Mouse (Mus musculus): ENCODE data around the gene Hsf5. TPM values are rescaled to one million over a fixed set of nuclear protein-coding genes. Genes with fewer than 3 reads are reported as not detected.

The Hsf5 gene
- polyA plus RNA-seq, 1 experiment from 2014 or later, result 0.31 TPM

DNA sequence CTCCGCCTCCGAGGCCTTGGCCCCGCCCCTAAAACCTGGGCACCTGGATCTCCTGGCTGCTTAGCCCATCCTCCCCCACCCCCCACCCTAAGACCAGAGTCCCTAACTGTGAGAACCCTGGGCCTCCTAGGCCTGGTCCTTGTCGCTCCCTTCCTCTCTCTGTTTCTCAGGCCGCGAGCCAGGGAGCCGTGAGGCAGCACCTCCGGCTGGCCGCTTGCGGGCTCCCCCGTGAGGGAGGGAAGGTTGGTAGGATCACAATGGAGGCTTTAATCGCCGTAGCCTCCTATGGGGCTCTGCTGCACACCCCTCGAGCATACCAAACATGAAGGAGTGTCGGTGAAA lies 24.6 kb upstream of the Hsf5 start:
- Histone ChIP-seq H3K9ac (peak overlapping the region; percentile 77), H3K4me3 (peak overlapping the region; percentile 72), H3K27me3 (no peaks in the 10 kb centered on the region), H3K36me3 (peaks cover 14% of the 10 kb centered on the region), H3K4me1 (peaks cover 53% of the 10 kb centered on the region), H3K4me2 (replicated peaks) (peak overlapping the region; percentile 79), H3K9me3 (no peaks in the 10 kb centered on the region), H3K27ac (peak overlapping the region; percentile 93)
- no peak; the same call in 1 of the 2 replicates for ATAC-seq (ENCODE audit: insufficient number of reproducible peaks, insufficient read depth, low FRiP score, low TSS enrichment)
- under 1% methylated on average over 15 of the region's 15 CpGs for WGBS

DNA sequence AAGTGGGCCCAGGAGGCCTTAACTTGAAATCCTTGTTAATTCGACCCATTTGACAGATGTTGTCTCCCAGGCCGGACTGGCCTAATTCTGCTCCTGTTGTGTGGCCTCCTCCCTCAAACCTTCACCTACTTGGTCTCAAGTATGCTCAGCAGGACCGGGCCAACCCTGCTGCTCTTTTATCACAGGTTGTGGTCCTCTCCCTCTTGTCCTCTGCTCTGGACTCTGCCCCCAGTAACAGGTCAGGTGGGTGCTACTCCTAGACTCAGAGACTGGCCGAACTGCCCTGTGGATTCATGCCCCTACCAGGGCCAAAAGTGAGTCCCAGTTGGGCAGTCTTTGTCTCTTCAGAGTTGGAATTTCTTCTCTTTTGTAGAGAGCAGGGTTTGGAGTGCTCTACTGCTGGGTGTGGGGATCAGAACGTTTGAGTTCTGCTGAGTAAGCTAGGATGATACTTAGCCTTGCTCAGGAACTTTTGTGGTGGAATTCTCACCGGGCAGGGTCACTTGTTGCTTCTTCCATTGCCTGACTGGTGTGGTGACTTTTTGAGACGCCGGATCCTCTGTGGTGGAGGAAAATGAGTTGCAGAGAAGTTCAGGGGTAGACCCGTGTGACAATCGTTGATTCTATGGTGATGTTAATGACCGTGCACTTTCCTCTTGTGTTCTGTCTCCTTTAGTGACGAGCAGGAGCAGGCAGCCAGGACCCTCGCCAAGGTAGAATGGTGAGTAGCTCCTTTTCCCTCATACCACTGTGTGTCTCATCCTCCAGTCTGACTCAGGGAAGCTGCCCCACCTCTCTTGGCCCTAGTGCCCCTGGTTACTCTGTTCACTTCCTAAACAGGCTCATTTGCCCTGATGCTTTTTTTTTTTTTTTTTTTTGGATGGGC lies 24.0 kb upstream of the Hsf5 start:
- WGBS, result 37% methylated on average over 13 of the region's 13 CpGs
- Histone ChIP-seq H3K36me3 (peaks cover 20% of the 10 kb centered on the region), H3K27me3 (no peaks in the 10 kb centered on the region), H3K4me2 (replicated peaks) (peak overlapping the region; percentile 79), H3K9me3 (no peaks in the 10 kb centered on the region), H3K4me1 (peaks cover 53% of the 10 kb centered on the region), H3K9ac (peak overlapping the region; percentile 77), H3K27ac (peak overlapping the region; percentile 93), H3K4me3 (peak overlapping the region; percentile 72)
- no peak for ATAC-seq (ENCODE audit: insufficient number of reproducible peaks, insufficient read depth, low FRiP score, low TSS enrichment)

DNA sequence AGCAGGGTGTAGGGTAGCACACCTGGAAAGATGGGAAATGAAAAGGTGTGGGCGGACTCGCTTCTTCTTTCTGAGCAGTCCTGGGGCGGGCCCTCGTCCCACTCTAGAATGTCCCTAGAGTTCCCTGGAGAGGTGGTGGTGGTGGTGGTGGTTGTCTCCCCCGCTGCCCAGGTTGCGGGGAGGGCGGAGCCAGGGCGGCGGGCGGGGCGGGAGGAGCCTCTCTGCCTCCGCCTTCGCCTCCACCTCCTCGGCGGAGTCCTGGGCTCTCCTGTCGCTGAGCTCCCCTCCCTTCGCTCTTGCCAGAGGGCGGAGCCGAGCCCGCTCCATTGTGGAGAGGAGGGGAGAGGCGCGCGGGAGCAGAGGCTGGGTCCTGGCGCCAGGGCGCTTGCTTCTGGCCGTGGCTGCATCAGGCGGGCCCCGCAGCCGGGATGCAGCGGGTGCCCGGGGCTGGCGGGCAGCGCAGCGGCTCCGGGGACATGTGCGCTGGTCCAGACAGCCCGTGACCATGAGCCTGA lies 21.6 kb upstream of the Hsf5 start:
- WGBS, result 2% methylated on average over 35 of the region's 37 CpGs
- Histone ChIP-seq H3K4me3 (peak overlapping the region; percentile 77), H3K4me2 (replicated peaks) (peak overlapping the region; percentile 87), H3K9me3 (no peaks in the 10 kb centered on the region), H3K9ac (peak overlapping the region; percentile 93), H3K27me3 (no peaks in the 10 kb centered on the region), H3K27ac (peak overlapping the region; percentile 87), H3K4me1 (peaks cover 40% of the 10 kb centered on the region), H3K36me3 (peaks cover 45% of the 10 kb centered on the region)
- peak; percentile 70 for ATAC-seq (ENCODE audit: insufficient number of reproducible peaks, insufficient read depth, low FRiP score, low TSS enrichment)

DNA sequence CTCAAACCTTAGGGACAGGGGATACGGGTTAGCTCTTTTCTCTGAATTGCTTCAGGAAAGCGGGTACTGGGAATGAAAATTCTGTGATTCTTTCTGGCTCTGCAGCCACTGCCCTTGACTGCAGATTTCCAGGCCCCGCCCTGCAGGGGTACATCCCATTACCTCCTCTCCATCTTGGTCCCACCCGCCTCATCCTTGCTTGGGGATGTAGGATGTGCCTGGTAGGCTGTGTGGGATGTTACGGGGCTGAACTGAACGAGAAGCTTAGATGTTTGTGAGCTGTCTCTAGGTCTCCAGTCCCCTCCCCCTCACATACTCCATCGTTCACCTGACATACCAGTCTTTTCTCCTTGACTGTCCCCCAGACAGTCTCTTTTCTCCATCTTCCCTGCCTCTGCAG lies 21.0 kb upstream of the Hsf5 start:
- peak overlapping the region; percentile 87 for H3K27ac ChIP-seq
- H3K4me1 ChIP-seq, result peaks cover 35% of the 10 kb centered on the region
- H3K9me3 ChIP-seq, result no peaks in the 10 kb centered on the region
- peak overlapping the region; percentile 87 for H3K4me2 ChIP-seq (replicated peaks)
- no peak for ATAC-seq (ENCODE audit: insufficient number of reproducible peaks, insufficient read depth, low FRiP score, low TSS enrichment)
- H3K36me3 ChIP-seq, result peaks cover 51% of the 10 kb centered on the region
- H3K4me3 ChIP-seq, result peak overlapping the region; percentile 77
- WGBS, result 7% methylated on average over 7 of the region's 7 CpGs
- peak overlapping the region; percentile 93 for H3K9ac ChIP-seq
- H3K27me3 ChIP-seq, result no peaks in the 10 kb centered on the region

DNA sequence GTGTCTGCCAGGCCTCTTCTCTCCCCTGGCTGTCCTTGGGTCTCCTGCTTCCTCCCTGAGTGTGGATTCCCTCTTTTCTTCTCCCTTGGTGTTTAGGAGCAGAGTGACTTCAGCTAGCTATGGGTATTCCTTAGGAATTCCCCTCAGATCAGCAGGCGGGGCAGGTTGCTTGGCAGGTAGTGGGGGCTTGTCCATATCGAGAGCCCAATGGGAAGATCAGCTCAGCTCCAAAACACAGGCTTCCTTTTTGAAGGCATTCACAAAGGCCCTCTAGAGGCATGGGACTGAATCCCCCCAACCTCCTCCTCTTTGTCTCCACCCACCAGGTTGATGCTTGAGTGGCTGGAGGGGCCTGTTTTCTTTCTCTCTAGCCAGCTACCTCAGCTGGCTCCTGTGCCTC lies 20.5 kb upstream of the Hsf5 start:
- WGBS, result 33% methylated on average over 2 of the region's 2 CpGs
- peaks cover 35% of the 10 kb centered on the region for H3K4me1 ChIP-seq

DNA sequence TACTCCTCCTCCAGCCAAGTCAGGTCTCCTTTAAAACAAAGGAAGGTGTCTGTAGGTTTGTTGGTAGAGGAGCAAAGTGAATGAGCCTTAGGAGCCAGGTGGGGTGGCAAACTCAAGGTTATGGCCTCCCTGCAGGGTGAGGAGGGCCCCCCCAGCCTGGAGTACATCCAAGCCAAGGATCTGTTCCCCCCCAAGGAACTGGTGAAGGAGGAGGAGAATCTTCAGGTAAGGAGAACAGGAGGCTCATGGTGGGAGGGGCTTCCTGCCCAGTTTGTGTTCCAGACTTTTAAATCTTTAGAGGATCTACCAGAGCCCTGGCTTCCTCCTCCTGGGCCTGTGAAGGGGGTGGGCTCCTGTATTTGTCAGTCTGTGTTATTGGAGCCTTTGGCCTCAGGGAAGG lies 19.9 kb upstream of the Hsf5 start:
- peak overlapping the region; percentile 87; the same call in 1 of the 2 replicates for H3K4me2 ChIP-seq (replicated peaks)
- no peak for ATAC-seq (ENCODE audit: insufficient number of reproducible peaks, insufficient read depth, low FRiP score, low TSS enrichment)
- H3K27me3 ChIP-seq, result no peaks in the 10 kb centered on the region
- no peaks in the 10 kb centered on the region for H3K9me3 ChIP-seq
- no peak overlapping the region for H3K4me3 ChIP-seq
- 0 out of 2 replicates have a peak overlapping the region, but pooled peaks have one; percentile 93 for H3K9ac ChIP-seq
- 0 out of 2 replicates have a peak overlapping the region, but pooled peaks have one; percentile 87 for H3K27ac ChIP-seq
- H3K4me1 ChIP-seq, result peaks cover 35% of the 10 kb centered on the region
- H3K36me3 ChIP-seq, result peaks cover 61% of the 10 kb centered on the region

More for the DNA sequence above, 20.5 kb upstream of the Hsf5 start:
- no peaks in the 10 kb centered on the region for H3K9me3 ChIP-seq
- H3K4me2 ChIP-seq (replicated peaks), result peak overlapping the region; percentile 87
- peak overlapping the region; percentile 77 for H3K4me3 ChIP-seq
- ATAC-seq (ENCODE audit: insufficient number of reproducible peaks, insufficient read depth, low FRiP score, low TSS enrichment), result no peak
- no peaks in the 10 kb centered on the region for H3K27me3 ChIP-seq
- H3K36me3 ChIP-seq, result peaks cover 56% of the 10 kb centered on the region
- 0 out of 2 replicates have a peak overlapping the region, but pooled peaks have one; percentile 87 for H3K27ac ChIP-seq
- peak overlapping the region; percentile 93 for H3K9ac ChIP-seq

DNA sequence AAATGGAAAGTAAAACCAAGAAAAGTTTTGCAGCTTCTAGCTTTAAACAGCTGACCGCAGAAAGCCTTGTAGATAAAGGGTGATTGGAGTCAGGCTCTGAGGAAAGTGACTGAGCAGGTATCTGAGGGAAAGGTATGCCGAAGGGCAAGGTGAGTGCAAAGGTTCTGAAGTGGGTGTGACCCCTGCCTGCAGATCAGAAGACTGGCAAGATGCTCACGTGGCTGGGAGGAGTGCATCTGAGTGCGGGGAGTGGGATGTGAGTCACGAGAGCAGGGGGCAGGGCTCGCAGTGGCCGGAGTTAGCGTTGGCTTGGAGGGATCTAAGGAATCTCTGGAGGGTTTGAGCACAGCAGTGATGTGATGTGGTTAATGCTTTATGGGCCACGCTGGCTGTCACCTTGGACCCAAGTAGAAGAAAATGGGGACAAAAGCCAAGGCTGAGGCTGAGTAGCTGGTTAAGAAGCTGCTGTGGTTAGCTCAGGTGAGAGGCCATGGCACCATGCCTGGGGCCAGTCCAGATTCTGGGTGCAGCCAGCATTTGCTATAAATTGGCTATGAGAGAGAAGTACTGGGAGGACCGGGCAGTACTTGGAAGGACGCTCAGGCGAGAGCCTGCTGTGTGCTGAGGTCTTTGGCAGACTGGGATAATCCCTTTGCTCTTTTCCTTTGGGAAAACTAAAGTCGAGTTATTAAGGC lies 17.4 kb upstream of the Hsf5 start:
- no peaks in the 10 kb centered on the region for H3K9me3 ChIP-seq
- no peak overlapping the region for H3K4me2 ChIP-seq (replicated peaks)
- peaks cover 76% of the 10 kb centered on the region for H3K36me3 ChIP-seq
- H3K4me1 ChIP-seq, result peaks cover 20% of the 10 kb centered on the region
- H3K4me3 ChIP-seq, result no peak overlapping the region
- H3K27me3 ChIP-seq, result no peaks in the 10 kb centered on the region
- no peak for ATAC-seq (ENCODE audit: insufficient number of reproducible peaks, insufficient read depth, low FRiP score, low TSS enrichment)
- WGBS, result 89% methylated on average over 13 of the region's 13 CpGs
- H3K9ac ChIP-seq, result no peak overlapping the region
- no peak overlapping the region for H3K27ac ChIP-seq

DNA sequence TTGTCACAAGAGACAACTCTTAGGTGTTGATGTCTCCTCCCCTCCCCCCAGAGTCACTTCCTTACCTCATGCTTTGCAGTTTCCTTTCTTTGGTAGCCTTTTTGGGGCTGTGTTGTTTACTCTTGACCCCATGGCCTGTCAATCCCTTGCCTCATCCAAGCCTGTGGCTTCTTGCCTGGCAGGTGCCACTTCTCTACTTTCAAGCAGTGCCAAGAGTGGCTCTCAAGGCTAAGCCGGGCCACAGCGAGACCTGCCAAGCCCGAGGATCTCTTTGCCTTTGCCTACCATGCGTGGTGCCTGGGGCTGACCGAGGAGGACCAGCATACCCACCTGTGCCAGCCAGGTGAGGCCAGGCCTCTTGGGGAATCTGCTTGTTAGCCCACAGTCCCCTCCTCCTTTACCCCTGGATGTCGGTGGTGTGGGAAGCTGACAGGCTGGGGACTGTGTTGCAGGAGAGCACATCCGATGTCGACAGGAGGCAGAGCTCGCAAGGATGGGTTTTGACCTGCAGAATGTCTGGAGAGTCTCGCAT lies 16.6 kb upstream of the Hsf5 start:
- Histone ChIP-seq H3K9me3 (no peaks in the 10 kb centered on the region), H3K4me1 (peaks cover 13% of the 10 kb centered on the region), H3K4me2 (replicated peaks) (no peak overlapping the region), H3K27me3 (no peaks in the 10 kb centered on the region), H3K4me3 (no peak overlapping the region), H3K9ac (no peak overlapping the region), H3K27ac (no peak overlapping the region), H3K36me3 (peaks cover 85% of the 10 kb centered on the region)
- no peak for ATAC-seq (ENCODE audit: insufficient number of reproducible peaks, insufficient read depth, low FRiP score, low TSS enrichment)
- 90% methylated on average over 10 of the region's 10 CpGs for WGBS

DNA sequence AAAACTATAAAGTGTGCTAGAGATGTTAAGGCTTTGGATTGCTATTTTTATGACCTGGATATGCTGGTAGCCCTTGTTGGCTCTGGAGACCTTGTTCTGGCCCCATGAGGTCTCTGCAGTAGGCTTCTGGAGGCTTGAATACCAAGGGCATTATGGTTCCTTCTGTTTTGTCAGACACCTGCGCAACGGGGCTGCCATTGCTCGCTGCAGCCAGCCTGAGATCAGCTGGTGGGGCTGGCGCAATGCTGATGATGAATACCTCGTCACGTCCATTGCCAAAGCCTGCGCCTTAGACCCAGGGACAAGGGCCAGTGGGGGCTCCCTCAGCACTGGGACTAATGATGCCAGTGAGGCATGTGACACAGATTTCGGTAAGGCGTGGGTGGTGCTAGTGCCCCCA lies 14.7 kb upstream of the Hsf5 start:
- Histone ChIP-seq H3K36me3 (peaks cover 97% of the 10 kb centered on the region), H3K27ac (no peak overlapping the region), H3K4me1 (no peaks in the 10 kb centered on the region; the same call in 1 of the 2 replicates), H3K9me3 (no peaks in the 10 kb centered on the region), H3K27me3 (no peaks in the 10 kb centered on the region), H3K9ac (no peak overlapping the region), H3K4me2 (replicated peaks) (no peak overlapping the region), H3K4me3 (no peak overlapping the region)
- ATAC-seq (ENCODE audit: insufficient number of reproducible peaks, insufficient read depth, low FRiP score, low TSS enrichment), result no peak
- WGBS, result 96% methylated on average over 9 of the region's 9 CpGs

DNA sequence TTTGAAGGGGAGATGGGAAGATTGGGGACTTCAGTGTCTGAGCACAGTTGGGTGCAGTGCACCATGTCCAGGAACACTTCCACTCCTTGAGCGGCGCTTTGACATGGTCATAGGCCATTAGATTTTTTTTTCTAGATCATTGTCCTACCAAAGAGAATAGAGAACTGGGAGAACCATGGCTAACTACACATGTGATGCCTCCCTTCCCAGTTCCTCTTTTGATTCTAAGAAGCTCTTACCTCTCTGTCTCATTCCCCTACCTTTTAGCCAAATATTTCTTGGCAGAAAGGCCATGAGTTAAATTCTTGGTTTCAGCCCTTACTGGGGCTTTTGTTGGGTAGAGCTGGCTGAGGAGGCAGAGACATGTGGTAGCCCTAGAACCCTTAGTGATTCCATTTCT lies 13.4 kb upstream of the Hsf5 start:
- Histone ChIP-seq H3K4me2 (replicated peaks) (no peak overlapping the region), H3K9ac (no peak overlapping the region), H3K36me3 (peaks cover 97% of the 10 kb centered on the region), H3K27ac (no peak overlapping the region), H3K4me1 (no peaks in the 10 kb centered on the region), H3K9me3 (no peaks in the 10 kb centered on the region), H3K4me3 (no peak overlapping the region), H3K27me3 (no peaks in the 10 kb centered on the region)
- no peak for ATAC-seq (ENCODE audit: insufficient number of reproducible peaks, insufficient read depth, low FRiP score, low TSS enrichment)
- WGBS, result 93% methylated on average over 2 of the region's 2 CpGs

DNA sequence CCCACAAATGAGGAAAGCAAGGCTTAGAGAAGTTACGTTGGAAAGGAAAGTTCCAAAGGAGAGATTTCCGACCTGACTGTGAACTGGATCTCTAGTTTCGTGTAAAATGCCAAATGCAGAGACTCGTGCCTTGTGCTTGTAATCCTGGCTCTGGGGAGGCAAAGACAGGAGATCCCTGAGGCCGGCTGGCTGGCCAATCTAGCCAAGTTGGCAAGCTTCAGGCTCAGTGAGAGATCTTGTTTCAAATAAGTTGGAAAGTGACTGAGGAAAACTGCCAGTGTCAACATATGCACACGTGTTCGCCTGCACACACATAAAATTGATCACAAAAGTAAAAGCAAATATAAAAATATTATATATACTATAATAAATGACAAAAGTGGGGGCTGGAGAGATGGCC lies 7.7 kb upstream of the Hsf5 start:
- WGBS, result 84% methylated on average over 7 of the region's 7 CpGs
- H3K9me3 ChIP-seq, result no peaks in the 10 kb centered on the region
- peaks cover 96% of the 10 kb centered on the region for H3K36me3 ChIP-seq
- H3K4me2 ChIP-seq (replicated peaks), result no peak overlapping the region
- no peak overlapping the region for H3K9ac ChIP-seq
- no peak overlapping the region for H3K4me3 ChIP-seq
- no peak for ATAC-seq (ENCODE audit: insufficient number of reproducible peaks, insufficient read depth, low FRiP score, low TSS enrichment)
- H3K4me1 ChIP-seq, result no peaks in the 10 kb centered on the region
- no peaks in the 10 kb centered on the region for H3K27me3 ChIP-seq
- H3K27ac ChIP-seq, result no peak overlapping the region
